Mouse (Mus musculus): ENCODE data around the gene Bbs5.

DNA sequence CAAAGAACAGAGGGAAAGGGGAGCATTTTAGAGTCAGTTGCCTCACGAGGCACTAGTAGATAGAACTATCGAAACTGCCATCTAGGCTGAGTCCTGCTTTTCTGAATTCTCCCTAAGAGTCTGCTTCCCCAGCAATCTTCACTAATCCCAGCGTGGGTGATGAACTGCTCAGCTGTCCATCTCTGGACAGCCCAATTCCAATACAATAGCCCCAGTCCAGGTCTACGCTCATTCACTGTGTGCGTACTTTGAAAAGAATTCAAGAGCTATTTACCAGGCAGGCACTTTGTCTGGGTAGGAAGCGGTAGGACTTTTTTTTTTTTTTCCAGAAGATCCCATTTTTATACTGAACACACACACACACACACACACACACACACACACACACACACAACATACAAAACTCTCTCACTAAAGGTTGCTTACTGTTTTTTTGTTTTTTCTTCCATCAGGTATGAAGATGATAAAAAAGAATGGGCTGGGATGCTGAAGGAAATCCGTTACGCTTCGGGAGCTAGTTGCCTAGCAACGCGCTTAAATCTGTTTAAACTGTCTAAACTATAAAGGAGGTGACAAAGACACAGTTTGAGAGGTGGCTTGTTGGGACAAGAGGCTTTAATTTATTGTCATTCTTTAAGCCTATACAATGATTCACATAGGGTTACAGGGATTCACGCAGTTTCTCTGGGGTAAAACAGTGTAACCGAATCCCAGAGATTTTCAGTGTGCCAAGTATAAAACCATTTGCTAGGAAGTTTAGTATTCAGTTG is 36.2 kb downstream of the Bbs5 start:
- no peak for TF ChIP-seq CTCF (IDR thresholded peaks at IDR 0.05; ENCODE audit: low read depth)
- TF ChIP-seq EP300 (optimal IDR thresholded peaks at IDR 0.05), result no peak
